7 mouse cellular contexts compared by ENCODE assay signal in genomic region chr6:22398079-22398774, GRCm38 (mm10).
"Had no signal": no experiment of that assay in that cellular context is flagged by ENCODE, and none has a peak within 500 bp of the region (broad histone marks: within the 10 kb centered on the region; RNA-seq: fewer than 3 reads in every experiment).

No protein-coding gene starts in this region.

- ATAC-seq: midbrain, embryonic 13.5 days had no signal

- DNase-seq: kidney, adult 18-20 months; kidney, postnatal 10 days; left cerebral cortex, postnatal 4 days; lung, postnatal 4 days; thymus, adult 18-20 months; thymus, postnatal 14 days had no signal
